In the genomic region with DNA sequence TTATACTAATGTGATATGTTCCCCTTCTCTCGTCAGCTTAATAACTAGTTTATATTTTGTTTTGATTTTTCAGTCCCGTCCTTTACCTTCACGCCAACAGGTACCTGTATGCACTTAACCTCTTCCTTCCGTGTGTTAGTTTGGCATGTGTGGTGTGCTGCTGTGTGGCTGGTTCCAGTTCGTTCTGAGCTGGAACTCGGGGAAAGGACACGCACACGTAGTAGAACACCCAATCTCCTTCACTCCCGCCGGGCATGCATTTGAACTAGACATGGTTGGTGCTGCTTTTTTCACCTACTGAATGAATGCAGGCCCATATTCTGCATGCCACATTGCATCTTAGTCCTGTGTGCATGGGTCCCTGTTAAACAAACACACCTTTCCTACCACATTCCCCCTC, we compare ENCODE assay signal across 24 mouse cellular contexts.
DNase-seq lines count a peak whose midpoint lies in the region; ATAC-seq and TF ChIP-seq lines count a peak whose summit lies in the region.
"Had no signal": no experiment of that assay in that cellular context is flagged by ENCODE, and none has a peak within 500 bp of the region (broad histone marks: within the 10 kb centered on the region; RNA-seq: fewer than 3 reads in every experiment).

No protein-coding gene starts in this region.

- ATAC-seq in embryonic facial prominence, embryonic 13.5 days (ENCODE audit: insufficient number of reproducible peaks, insufficient read depth, low FRiP score, low TSS enrichment, low read depth) = no peak
- no peak for ATAC-seq in liver, postnatal 0 days
- no peak for ATAC-seq in liver, embryonic 12.5 days
- peak; percentile 35; the same call in 1 of the 2 replicates for ATAC-seq in stomach, embryonic 15.5 days (ENCODE audit: insufficient read depth, low FRiP score, low read depth)
- ATAC-seq: CD4-positive, CD25-positive, alpha-beta regulatory T cell, adult 4 months; forebrain, embryonic 16.5 days had no signal

- WGBS in embryonic facial prominence, embryonic 13.5 days = 81% methylated on average over 10 of the region's 10 CpGs
- WGBS in embryonic facial prominence, embryonic 10.5 days = 90% methylated on average over 10 of the region's 10 CpGs
- WGBS in liver, postnatal 0 days (ENCODE audit: insufficient replicate concordance) = 68% methylated on average over 10 of the region's 10 CpGs
- WGBS in liver, embryonic 12.5 days (ENCODE audit: insufficient replicate concordance) = 74% methylated on average over 10 of the region's 10 CpGs
- 49% methylated on average over 10 of the region's 10 CpGs for WGBS in stomach, embryonic 15.5 days

- H3K4me3 ChIP-seq in embryonic facial prominence, embryonic 13.5 days = no peak overlapping the region
- no peak overlapping the region for H3K4me3 ChIP-seq in embryonic facial prominence, embryonic 10.5 days
- no peak overlapping the region for H3K4me3 ChIP-seq in liver, postnatal 0 days (ENCODE audit: low read depth, low read length)
- H3K4me3 ChIP-seq in liver, embryonic 12.5 days = no peak overlapping the region
- H3K4me3 ChIP-seq in stomach, embryonic 15.5 days (replicated peaks) = no peak overlapping the region
- H3K4me3 ChIP-seq: erythroblast, embryonic 14.5 days; forebrain, embryonic 10.5 days; heart, adult 2 months; heart, embryonic 15.5 days; hindbrain, embryonic 10.5 days had no signal

- no peak for TF ChIP-seq CTCF in liver, postnatal 0 days (IDR thresholded peaks at IDR 0.05; ENCODE audit: low read depth)

- H3K36me3 ChIP-seq in embryonic facial prominence, embryonic 13.5 days = peaks cover 29% of the 10 kb centered on the region
- peaks cover 34% of the 10 kb centered on the region for H3K36me3 ChIP-seq in embryonic facial prominence, embryonic 10.5 days (replicated peaks)
- H3K36me3 ChIP-seq in liver, postnatal 0 days (replicated peaks; ENCODE audit: insufficient read depth, low read length) = no peaks in the 10 kb centered on the region
- H3K36me3 ChIP-seq in liver, embryonic 12.5 days = no peaks in the 10 kb centered on the region
- 0 out of 2 replicates have a peak, but pooled peaks cover 3% of the 10 kb centered on the region for H3K36me3 ChIP-seq in stomach, embryonic 15.5 days
- H3K36me3 ChIP-seq: G1E; heart, embryonic 15.5 days had no signal

- no peak overlapping the region for H3K9ac ChIP-seq in embryonic facial prominence, embryonic 13.5 days
- H3K9ac ChIP-seq in liver, postnatal 0 days (replicated peaks) = no peak overlapping the region
- H3K9ac ChIP-seq in liver, embryonic 12.5 days = no peak overlapping the region
- no peak overlapping the region for H3K9ac ChIP-seq in stomach, embryonic 15.5 days
- H3K9ac ChIP-seq: heart, embryonic 15.5 days; hindbrain, embryonic 14.5 days had no signal

- H3K27me3 ChIP-seq in embryonic facial prominence, embryonic 13.5 days = no peaks in the 10 kb centered on the region
- no peaks in the 10 kb centered on the region for H3K27me3 ChIP-seq in embryonic facial prominence, embryonic 10.5 days (replicated peaks; ENCODE audit: low read depth, poor library complexity, severe bottlenecking)
- no peaks in the 10 kb centered on the region for H3K27me3 ChIP-seq in liver, postnatal 0 days (ENCODE audit: insufficient read depth, low read length)
- no peaks in the 10 kb centered on the region for H3K27me3 ChIP-seq in liver, embryonic 12.5 days (replicated peaks)
- H3K27me3 ChIP-seq in stomach, embryonic 15.5 days (replicated peaks) = no peaks in the 10 kb centered on the region
- H3K27me3 ChIP-seq: heart, embryonic 15.5 days had no signal

- peaks cover 15% of the 10 kb centered on the region for H3K4me1 ChIP-seq in embryonic facial prominence, embryonic 13.5 days
- H3K4me1 ChIP-seq in embryonic facial prominence, embryonic 10.5 days = no peaks in the 10 kb centered on the region
- H3K4me1 ChIP-seq in liver, postnatal 0 days (ENCODE audit: insufficient read depth) = 0 out of 2 replicates have a peak, but pooled peaks cover 3% of the 10 kb centered on the region
- H3K4me1 ChIP-seq in liver, embryonic 12.5 days = no peaks in the 10 kb centered on the region
- 0 out of 2 replicates have a peak, but pooled peaks cover 10% of the 10 kb centered on the region for H3K4me1 ChIP-seq in stomach, embryonic 15.5 days

- no peak overlapping the region for H3K4me2 ChIP-seq in embryonic facial prominence, embryonic 13.5 days
- 0 out of 2 replicates have a peak overlapping the region, but pooled peaks have one; percentile 29 for H3K4me2 ChIP-seq in liver, postnatal 0 days (ENCODE audit: low read depth, low read length)
- H3K4me2 ChIP-seq in liver, embryonic 12.5 days = no peak overlapping the region
- H3K4me2 ChIP-seq in stomach, embryonic 15.5 days = 0 out of 2 replicates have a peak overlapping the region, but pooled peaks have one; percentile 2
- H3K4me2 ChIP-seq: heart, embryonic 11.5 days; heart, embryonic 15.5 days; hindbrain, embryonic 14.5 days had no signal

- no peak for DNase-seq in embryonic facial prominence, embryonic 10.5 days (ENCODE audit: low spot score)
- no peak for DNase-seq in liver, postnatal 0 days
- no peak for DNase-seq in adipocyte (ENCODE audit: low spot score)
- DNase-seq in cerebellum, adult 11 months = no peak
- DNase-seq: adrenal gland, postnatal 10 days; B cell, adult 2 months; cerebellum, adult 11-12 months; cerebellum, adult 9-10 months; cerebellum, postnatal 25 days; gastrocnemius, postnatal 10 days; heart, adult 2 months; heart, postnatal 14 days had no signal

- H3K27ac ChIP-seq in embryonic facial prominence, embryonic 13.5 days = peak overlapping the region; percentile 7; the same call in 1 of the 2 replicates
- H3K27ac ChIP-seq in embryonic facial prominence, embryonic 10.5 days (replicated peaks) = no peak overlapping the region
- no peak overlapping the region for H3K27ac ChIP-seq in liver, postnatal 0 days (ENCODE audit: low read depth)
- no peak overlapping the region for H3K27ac ChIP-seq in liver, embryonic 12.5 days
- no peak overlapping the region for H3K27ac ChIP-seq in stomach, embryonic 15.5 days
- H3K27ac ChIP-seq: forebrain, embryonic 10.5 days; heart, adult 2 months; heart, embryonic 15.5 days; hindbrain, embryonic 10.5 days; hindbrain, embryonic 14.5 days had no signal

- no peaks in the 10 kb centered on the region for H3K9me3 ChIP-seq in embryonic facial prominence, embryonic 13.5 days
- H3K9me3 ChIP-seq in embryonic facial prominence, embryonic 10.5 days = no peaks in the 10 kb centered on the region
- no peaks in the 10 kb centered on the region for H3K9me3 ChIP-seq in liver, postnatal 0 days (ENCODE audit: low read length)
- no peaks in the 10 kb centered on the region for H3K9me3 ChIP-seq in liver, embryonic 12.5 days (replicated peaks)
- no peaks in the 10 kb centered on the region for H3K9me3 ChIP-seq in stomach, embryonic 15.5 days
- H3K9me3 ChIP-seq: forebrain, embryonic 10.5 days; heart, embryonic 15.5 days; hindbrain, embryonic 10.5 days had no signal

- no peak for TF ChIP-seq EP300 in liver, postnatal 0 days (IDR thresholded peaks at IDR 0.05; ENCODE audit: low read depth)

Comparison
In these comparisons a context has a peak if more than half of its experiments do, and no peak if none do; other contexts are left out.
1. H3K4me2 ChIP-seq: peak in liver, postnatal 0 days (single experiment) and stomach, embryonic 15.5 days (single experiment); none in embryonic facial prominence, embryonic 13.5 days (single experiment) and liver, embryonic 12.5 days (single experiment).